Mouse (Mus musculus) heart, postnatal 14 days (tissue): Measurements from ENCODE around the gene Gm8024. TPM values are rescaled to one million over a fixed set of nuclear protein-coding genes. Genes with fewer than 3 reads are reported as not detected.
"Not testable (repeated sequence)": the region's sequence is repeated elsewhere in the genome, so short reads cannot be mapped to it uniquely, and the experiment has no call there.

Source experiments
- DNase-seq, 2 experiments: peaks; one replicate each; pipeline ENCODE4 v3.0.0; 2021 to 2022
- intact Hi-C: fragments of 180-260 bp; cut with DNase I; formaldehyde crosslinking; loops from one replicate; pipeline ENCODE4 v1.15.1; 2025
- long read RNA-seq, 2 experiments: library from polyadenylated mRNA; stranded (forward); transcript quantifications; one replicate each; pipeline ENCODE4 v2.0.0; 2021
- total RNA-seq, 2 experiments: library from RNA; stranded (reverse); gene quantifications; 2 replicates each; pipeline ENCODE4 v1.2.3; 2021

Gm8024 gene
- total RNA-seq = not detected
- long read RNA-seq, experiment 1 = 0 reads
- long read RNA-seq, experiment 2 = 0 reads

DNA sequence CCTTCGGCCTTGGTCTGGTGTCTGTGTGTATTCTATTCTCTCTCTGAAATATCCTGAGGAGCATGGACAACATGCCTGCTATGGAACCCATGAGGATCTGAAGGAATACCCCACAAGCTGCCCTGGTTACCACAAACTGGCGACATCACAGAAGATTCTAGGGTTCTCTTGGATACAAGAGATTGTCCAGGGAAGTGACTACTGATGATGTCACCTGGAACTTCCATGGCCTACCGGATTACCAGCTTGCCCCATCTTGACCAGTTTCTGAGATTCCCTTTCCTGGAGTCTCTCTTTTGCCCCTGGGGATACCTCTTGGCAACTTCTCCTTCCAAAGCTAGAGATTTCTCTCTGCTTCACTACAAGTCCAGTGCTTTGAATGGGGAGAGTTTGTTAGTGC lies at the start of gene Gm8024:
Gene Gm8024, minus strand, starts transcription at position 101 of the 400 bp plus-strand sequence.
- DNase-seq, intact Hi-C loops: not testable (repeated sequence)

DNA sequence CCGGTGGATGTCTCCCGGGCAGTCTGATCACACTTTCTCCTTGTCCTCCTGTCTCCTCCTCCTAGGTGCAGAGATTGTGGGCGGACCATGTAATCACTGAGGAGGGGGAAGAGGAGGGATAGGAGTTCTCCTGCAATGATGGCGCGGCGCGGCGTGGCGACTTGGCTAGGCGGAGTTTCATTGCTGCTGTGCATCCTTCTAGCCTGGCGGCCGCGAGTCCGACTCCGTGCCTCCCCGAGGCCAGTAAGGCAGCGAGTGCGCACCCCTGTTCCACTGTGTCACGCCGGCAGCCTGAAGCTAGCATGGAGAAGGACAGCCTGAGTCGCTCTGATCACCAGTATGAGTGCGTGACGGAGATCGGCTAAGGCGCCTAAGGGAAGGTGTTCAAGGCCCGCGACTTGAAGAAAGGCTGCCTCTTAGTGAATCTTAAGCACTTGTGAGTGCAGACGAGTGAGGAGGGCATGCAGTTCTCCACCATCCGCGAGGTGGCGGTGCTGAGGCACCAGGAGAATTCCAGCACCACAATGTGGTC lies 19.2 kb upstream of the Gm8024 start:
- intact Hi-C loops = not testable (repeated sequence)
- peak in 1 of 2 experiments; percentile 1 for DNase-seq

DNA sequence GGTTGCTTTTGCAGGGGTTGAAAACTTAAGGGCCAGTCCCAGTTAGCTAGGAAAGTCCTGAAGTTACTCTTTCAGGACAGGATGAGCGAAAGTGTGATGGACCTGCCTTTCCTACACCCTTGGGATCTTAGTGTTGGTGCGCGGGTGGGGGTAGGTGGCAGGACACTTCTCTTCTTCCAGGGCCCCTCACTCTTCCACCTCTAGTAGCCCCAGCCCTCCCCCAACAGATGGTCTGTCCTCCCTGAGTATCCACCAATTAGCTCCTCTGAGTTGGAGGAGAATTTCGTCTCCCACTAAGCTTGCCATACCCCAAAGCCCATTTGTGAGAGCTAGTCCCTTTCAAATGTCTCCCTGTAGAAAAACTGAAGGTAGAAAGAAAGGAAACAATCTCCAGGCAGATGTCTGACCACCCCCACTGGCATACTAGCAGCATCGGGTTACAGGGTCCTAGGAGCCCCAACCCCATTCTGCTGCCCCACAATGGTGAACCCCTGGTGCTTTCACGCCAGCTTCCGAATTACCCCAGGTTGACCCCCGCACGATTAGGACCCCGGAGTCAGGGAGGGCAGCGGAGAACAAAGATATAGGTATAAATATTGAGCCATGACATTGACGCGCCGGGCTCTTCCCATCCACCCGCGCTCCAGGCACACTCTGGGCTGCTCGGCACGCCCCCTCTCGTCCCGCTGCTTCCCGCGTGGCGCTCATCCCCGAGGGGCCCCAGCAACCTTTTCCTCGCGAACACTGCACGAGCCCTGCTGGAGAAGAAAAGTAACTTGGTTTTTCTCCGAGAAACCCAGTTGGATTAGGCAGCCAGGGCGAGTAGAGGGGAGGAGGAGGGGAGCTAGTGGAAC lies 18.5 kb upstream of the Gm8024 start:
- intact Hi-C loops, DNase-seq: not testable (repeated sequence)

DNA sequence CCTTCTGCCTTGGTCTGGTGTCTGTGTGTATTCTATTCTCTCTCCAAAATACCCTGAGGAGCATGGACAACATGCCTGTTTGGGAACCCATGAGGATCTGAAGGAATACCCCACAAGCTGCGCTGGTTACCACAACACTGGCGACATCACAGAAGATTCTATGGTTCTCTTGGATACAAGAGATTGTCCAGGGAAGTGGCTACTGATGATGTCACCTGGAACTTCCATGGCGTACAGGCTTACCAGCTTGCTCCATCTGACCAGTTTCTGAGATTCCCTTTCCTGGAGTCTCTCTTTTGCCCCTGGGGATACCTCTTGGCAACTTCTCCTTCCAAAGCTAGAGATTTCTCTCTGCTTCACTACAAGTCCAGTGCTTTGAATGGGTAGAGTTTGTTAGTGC lies 21.8 kb downstream of the Gm8024 start, which contains the start of gene Gm8020:
Gene Gm8020, minus strand, starts transcription at position 101 of the 400 bp plus-strand sequence.
- DNase-seq, intact Hi-C loops: not testable (repeated sequence)

Other genes starting within 250 kb of the Gm8024 start
- gene Gm9611, start 226.9 kb downstream of the Gm8024 start, total RNA-seq = not detected
- gene Gm7995, start 214.1 kb downstream of the Gm8024 start, total RNA-seq = not detected
- not detected for gene Gm8005, start 84.6 kb downstream of the Gm8024 start, total RNA-seq
- not detected for gene Gm8011, start 60.4 kb downstream of the Gm8024 start, total RNA-seq
- gene Gm8020, start 21.9 kb downstream of the Gm8024 start, total RNA-seq = not detected
- gene Gm17124, start 75.6 kb upstream of the Gm8024 start, total RNA-seq = not detected
- not detected for gene Gm3633, start 117.6 kb upstream of the Gm8024 start, total RNA-seq
- gene Gm10378, start 131.7 kb upstream of the Gm8024 start, total RNA-seq = not detected
- not detected for gene Gm3015, start 244.5 kb upstream of the Gm8024 start, total RNA-seq